Mouse (Mus musculus): ENCODE data around the gene Artn. TPM values are rescaled to one million over a fixed set of nuclear protein-coding genes. Genes with fewer than 3 reads are reported as not detected.
A peak's percentile ranks its signal among the peaks of the same experiment; 100 is the strongest.

The Artn gene
- total RNA-seq, 2 experiments from 2014 or later, result not detected

- intact Hi-C loops (cut with DNase I), result no loop called here
These were observed 35.0 kb downstream of the Artn start for GRCm38 (mm10) chr4:117894601-117895000.

GRCm38 (mm10) chr4:117893376-117893775, 36.2 kb downstream of the Artn start:
- intact Hi-C loops (cut with DNase I), result loop anchor here (2.0 kb wide), 1 partner anchor 21 kb away; the partner anchor contains the start of gene Ipo13
- peak; percentile 68 to 72 for DNase-seq

More at GRCm38 (mm10) chr4:117894601-117895000, 35.0 kb downstream of the Artn start:
- no peak for DNase-seq

GRCm38 (mm10) chr4:117891738-117892161, 37.8 kb downstream of the Artn start, which contains the start of gene Dph2:
Gene Dph2, minus strand, starts transcription at chr4:117892032.
- intact Hi-C loops (cut with DNase I), result loop anchor here (2.0 kb wide), 1 partner anchor 23 kb away; the partner anchor contains the start of gene Ipo13
- peak; percentile 75 to 80 for DNase-seq

GRCm38 (mm10) chr4:117890750-117891149, 38.8 kb downstream of the Artn start:
- intact Hi-C loops (cut with DNase I), result no loop called here
- no peak for DNase-seq

- no peak for DNase-seq
- intact Hi-C loops (cut with DNase I), result no loop called here
These were observed 39.5 kb downstream of the Artn start for GRCm38 (mm10) chr4:117890031-117890430.

GRCm38 (mm10) chr4:117889471-117889870, 40.1 kb downstream of the Artn start:
- DNase-seq, result no peak
- intact Hi-C loops (cut with DNase I), result no loop called here

GRCm38 (mm10) chr4:117887920-117888319, 41.6 kb downstream of the Artn start:
- intact Hi-C loops (cut with DNase I), result no loop called here
- no peak for DNase-seq

- peak; percentile 95 to 96 for DNase-seq
- intact Hi-C loops (cut with DNase I), result no loop called here
These were observed 42.4 kb downstream of the Artn start, which contains the start of gene Atp6v0b for GRCm38 (mm10) chr4:117887133-117887532. Gene Atp6v0b, minus strand, starts transcription at chr4:117887333.

- peak in 1 of 2 experiments; percentile 21 for DNase-seq
- intact Hi-C loops (cut with DNase I), result no loop called here
These were observed 42.9 kb downstream of the Artn start for GRCm38 (mm10) chr4:117886644-117887043.

- no peak for DNase-seq
- intact Hi-C loops (cut with DNase I), result no loop called here
These were observed 43.6 kb downstream of the Artn start for GRCm38 (mm10) chr4:117885994-117886393.

GRCm38 (mm10) chr4:117885093-117885492, 44.5 kb downstream of the Artn start:
- intact Hi-C loops (cut with DNase I), result no loop called here
- DNase-seq, result no peak

- intact Hi-C loops (cut with DNase I), result no loop called here
- no peak for DNase-seq
These were observed 45.4 kb downstream of the Artn start for GRCm38 (mm10) chr4:117884146-117884545.

GRCm38 (mm10) chr4:117882701-117883691, 46.6 kb downstream of the Artn start, which contains the start of gene B4galt2:
Gene B4galt2, minus strand, starts transcription at chr4:117883487.
- DNase-seq, result peak; percentile 65 to 76
- intact Hi-C loops (cut with DNase I), result no loop called here

- DNase-seq, result no peak
- intact Hi-C loops (cut with DNase I), result no loop called here
These were observed 50.9 kb downstream of the Artn start for GRCm38 (mm10) chr4:117878703-117879102.

- intact Hi-C loops (cut with DNase I), result no loop called here
- no peak for DNase-seq
These were observed 51.3 kb downstream of the Artn start for GRCm38 (mm10) chr4:117878301-117878700.

Other genes starting within 250 kb of the Artn start
- 10 to 100 TPM; 16.6 to 19.2 TPM for gene Dmap1, start 247.5 kb downstream of the Artn start, total RNA-seq (2021)
- not detected for gene Gm12845, start 205.4 kb downstream of the Artn start, total RNA-seq (2021)
- gene Klf17, start 164.1 kb downstream of the Artn start, total RNA-seq (2021), result not detected
- gene Slc6a9, start 95.3 kb downstream of the Artn start, total RNA-seq (2021), result 1 to 10 TPM; 2.6 to 4.1 TPM
- under 1 TPM; 0.39 to 0.45 TPM for gene Ccdc24, start 57.2 kb downstream of the Artn start, total RNA-seq (2021)
- 1 to 10 TPM; 7.5 to 8.0 TPM for gene B4galt2, start 46.3 kb downstream of the Artn start, total RNA-seq (2021)
- 100 to 1,000 TPM; 128 to 129 TPM for gene Atp6v0b, start 42.4 kb downstream of the Artn start, total RNA-seq (2021)
- 1 to 10 TPM; 2.7 to 2.9 TPM for gene Dph2, start 37.7 kb downstream of the Artn start, total RNA-seq (2021)
- gene Ipo13, start 14.8 kb downstream of the Artn start, total RNA-seq (2021), result 10 to 100 TPM; 64.9 to 66.9 TPM
- gene St3gal3, start 205.2 kb upstream of the Artn start, total RNA-seq (2021), result 10 to 100 TPM; 44.5 to 48.1 TPM